Mouse (Mus musculus) stomach, postnatal 0 days (tissue): ENCODE data around the gene Zbtb20. TPM values are rescaled to one million over a fixed set of nuclear protein-coding genes. Genes with fewer than 3 reads are reported as not detected.

Experiments
- ATAC-seq: fragments of 200-750 bp; cut with Nextera tagmentation; 2 replicates; pipeline ENCODE4 v1.8.0; 2017; ENCODE audit not compliant: low FRiP score, low TSS enrichment
- DNase-seq: peaks from one replicate; pipeline ENCODE4 v3.0.0-alpha.2; 2016; ENCODE audit warnings: low spot score
- H3K27ac ChIP-seq: fragments of 300-500 bp; sonication (generic); replicated peaks from 2 replicates; pipeline ENCODE4 v1.5.1; 2014; ENCODE audit warnings: mild to moderate bottlenecking, control low read depth
- H3K27me3 ChIP-seq: fragments of 300-500 bp; sonication (generic); 2 replicates; pipeline ENCODE4 v1.6.1; 2014; ENCODE audit warnings: low read length; ENCODE audit not compliant: control insufficient read depth, insufficient read depth
- H3K36me3 ChIP-seq: fragments of 300-500 bp; sonication (generic); 2 replicates; pipeline ENCODE4 v1.6.1; 2014; ENCODE audit warnings: low read length, mixed read lengths; ENCODE audit not compliant: control insufficient read depth, insufficient read depth
- H3K4me1 ChIP-seq: fragments of 300-500 bp; sonication (generic); replicated peaks from 2 replicates; pipeline ENCODE4 v1.6.1; 2014; ENCODE audit warnings: antibody characterized with exemption; ENCODE audit not compliant: control insufficient read depth, insufficient read depth
- H3K4me2 ChIP-seq: fragments of 300-500 bp; sonication (generic); replicated peaks from 2 replicates; pipeline ENCODE4 v1.6.1; 2014; ENCODE audit warnings: low read depth, mild to moderate bottlenecking, control low read depth, moderate library complexity
- H3K4me3 ChIP-seq: fragments of 300-500 bp; sonication (generic); 2 replicates; pipeline ENCODE4 v1.5.1; 2014; ENCODE audit warnings: low read depth, low read length, control low read depth
- H3K9ac ChIP-seq: fragments of 300-500 bp; sonication (generic); 2 replicates; pipeline ENCODE4 v1.6.1; 2014; ENCODE audit warnings: mild to moderate bottlenecking, low read length, control low read depth, mixed read lengths
- H3K9me3 ChIP-seq: fragments of 300-500 bp; sonication (generic); 2 replicates; pipeline ENCODE4 v1.6.1; 2016; ENCODE audit warnings: low read length; ENCODE audit not compliant: control insufficient read depth
- CTCF ChIP-seq: IDR thresholded peaks from 2 replicates; pipeline ENCODE4 v1.5.1; 2016; ENCODE audit warnings: antibody characterized with exemption, low read depth, mild to moderate bottlenecking, moderate library complexity
- EP300 ChIP-seq: optimal IDR thresholded peaks from 2 replicates; pipeline ENCODE3; 2016; ENCODE audit warnings: antibody characterized with exemption
- WGBS: fragments of 180-500 bp; shearing (Covaris S2); extraction: QIAGEN DNeasy Blood & Tissue Kit; methylation state at CpG from one replicate; pipeline ENCODE4 v1.1.7; 2014; 5-methylcytosine and 5-hydroxymethylcytosine counted together
- polyA plus RNA-seq: library from polyadenylated mRNA; unstranded; fragments of >200 nt; fragmentation: Nextera tagmentation; extraction: Ambion mirVana; gene quantifications from 2 replicates; pipeline ENCODE4 v1.2.1, GENCODE M21; 2015

Gene Zbtb20
- polyA plus RNA-seq, 1 experiment from 2014 or later, result 15.7 TPM

DNA sequence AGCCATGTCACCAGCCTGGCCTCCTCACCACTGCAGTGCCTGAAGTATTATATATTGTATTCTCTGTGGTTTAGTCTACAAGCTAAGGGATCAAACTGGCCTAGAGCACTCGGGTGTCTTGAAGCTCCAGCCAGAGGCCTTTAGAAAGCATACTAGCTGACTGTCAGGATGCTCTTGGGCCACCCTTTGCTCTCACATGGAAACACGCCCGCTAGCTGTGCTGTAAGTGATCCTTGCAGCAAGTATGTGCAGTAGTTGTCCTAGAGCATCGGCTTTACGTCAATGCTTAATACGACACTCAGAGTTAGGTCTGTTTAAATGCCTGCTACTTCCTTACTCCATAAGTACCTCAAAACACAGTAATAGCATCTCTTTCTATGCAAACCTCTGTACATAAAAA, 604.9 kb downstream of the Zbtb20 start:
- 70% methylated on average over 6 of the region's 6 CpGs for WGBS
- Histone ChIP-seq H3K36me3 (no peaks in the 10 kb centered on the region), H3K4me3 (no peak overlapping the region), H3K27ac (no peak overlapping the region), H3K9ac (no peak overlapping the region), H3K4me1 (no peaks in the 10 kb centered on the region), H3K4me2 (no peak overlapping the region), H3K27me3 (no peaks in the 10 kb centered on the region), H3K9me3 (no peaks in the 10 kb centered on the region)
- TF ChIP-seq CTCF, result no peak
- TF ChIP-seq EP300, result no peak
- DNase-seq (no peak), ATAC-seq (no peak)

- H3K4me1 ChIP-seq, result no peaks in the 10 kb centered on the region
- H3K27ac ChIP-seq, result no peak overlapping the region
- no peaks in the 10 kb centered on the region for H3K27me3 ChIP-seq
- H3K4me3 ChIP-seq, result no peak overlapping the region
- TF ChIP-seq CTCF, result no peak
- TF ChIP-seq EP300, result no peak
- no peaks in the 10 kb centered on the region for H3K36me3 ChIP-seq
- WGBS, result 55% methylated on average over 3 of the region's 3 CpGs
- no peak overlapping the region for H3K9ac ChIP-seq
- no peak for DNase-seq
- no peak overlapping the region for H3K4me2 ChIP-seq
- no peaks in the 10 kb centered on the region for H3K9me3 ChIP-seq
- ATAC-seq, result no peak
These were observed 606.4 kb downstream of the Zbtb20 start for GRCm38 (mm10) chr16:43482125-43482524.

GRCm38 (mm10) chr16:43482738-43483137, 607.1 kb downstream of the Zbtb20 start:
- H3K27ac ChIP-seq, result no peak overlapping the region
- no peaks in the 10 kb centered on the region for H3K27me3 ChIP-seq
- no peak overlapping the region for H3K4me3 ChIP-seq
- H3K36me3 ChIP-seq, result no peaks in the 10 kb centered on the region
- ATAC-seq (no peak), DNase-seq (no peak)
- H3K9ac ChIP-seq, result no peak overlapping the region
- H3K4me2 ChIP-seq, result no peak overlapping the region
- no peaks in the 10 kb centered on the region for H3K9me3 ChIP-seq
- TF ChIP-seq EP300 (no peak), CTCF (no peak)
- WGBS, result 94% methylated on average over 2 of the region's 2 CpGs
- H3K4me1 ChIP-seq, result no peaks in the 10 kb centered on the region

- 70% methylated on average over 4 of the region's 4 CpGs for WGBS
- no peak overlapping the region for H3K4me3 ChIP-seq
- H3K9me3 ChIP-seq, result no peaks in the 10 kb centered on the region
- TF ChIP-seq EP300, result no peak
- TF ChIP-seq CTCF, result no peak
- no peak for DNase-seq
- no peak overlapping the region for H3K9ac ChIP-seq
- H3K27ac ChIP-seq, result no peak overlapping the region
- no peak overlapping the region for H3K4me2 ChIP-seq
- no peaks in the 10 kb centered on the region for H3K27me3 ChIP-seq
- no peaks in the 10 kb centered on the region for H3K4me1 ChIP-seq
- no peak for ATAC-seq
- no peaks in the 10 kb centered on the region for H3K36me3 ChIP-seq
These were observed 608.7 kb downstream of the Zbtb20 start for GRCm38 (mm10) chr16:43484400-43484799.

DNA sequence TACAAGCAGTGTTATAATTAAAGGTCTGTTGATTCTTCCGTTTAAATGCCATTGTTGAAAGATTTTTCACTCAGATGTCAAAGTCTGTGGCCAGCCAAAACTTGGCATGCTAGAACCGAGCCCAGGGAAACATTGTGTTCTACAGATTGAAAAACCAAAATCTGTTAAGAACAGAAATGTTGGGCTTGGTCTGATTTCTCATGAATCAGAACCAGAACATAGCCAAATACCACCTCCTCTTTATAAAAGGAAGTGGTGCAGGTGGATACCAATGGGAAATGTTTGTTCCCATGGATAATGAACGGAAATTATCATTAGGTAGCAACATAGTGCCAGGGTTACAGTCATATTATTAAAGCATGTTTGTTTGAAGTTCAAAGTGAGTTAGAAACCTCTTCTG, 613.7 kb downstream of the Zbtb20 start:
- H3K9ac ChIP-seq, result no peak overlapping the region
- TF ChIP-seq EP300 (no peak), CTCF (no peak)
- DNase-seq, result no peak
- ATAC-seq, result no peak
- no peaks in the 10 kb centered on the region for H3K9me3 ChIP-seq
- no peak overlapping the region for H3K27ac ChIP-seq
- no peak overlapping the region for H3K4me3 ChIP-seq
- H3K27me3 ChIP-seq, result no peaks in the 10 kb centered on the region
- H3K36me3 ChIP-seq, result no peaks in the 10 kb centered on the region
- no peaks in the 10 kb centered on the region for H3K4me1 ChIP-seq
- WGBS, result 73% methylated on average over 3 of the region's 3 CpGs
- no peak overlapping the region for H3K4me2 ChIP-seq

- TF ChIP-seq CTCF, result no peak
- TF ChIP-seq EP300, result no peak
- H3K4me3 ChIP-seq, result no peak overlapping the region
- no peak overlapping the region for H3K4me2 ChIP-seq
- H3K9ac ChIP-seq, result no peak overlapping the region
- DNase-seq (no peak), ATAC-seq (no peak)
- H3K4me1 ChIP-seq, result no peaks in the 10 kb centered on the region
- WGBS, result 92% methylated on average over 12 of the region's 12 CpGs
- no peaks in the 10 kb centered on the region for H3K27me3 ChIP-seq
- H3K36me3 ChIP-seq, result no peaks in the 10 kb centered on the region
- H3K9me3 ChIP-seq, result no peaks in the 10 kb centered on the region
- H3K27ac ChIP-seq, result no peak overlapping the region
These were observed 614.3 kb downstream of the Zbtb20 start for GRCm38 (mm10) chr16:43489984-43490383.
